9 mouse cellular contexts compared by ENCODE assay signal in the genomic region with DNA sequence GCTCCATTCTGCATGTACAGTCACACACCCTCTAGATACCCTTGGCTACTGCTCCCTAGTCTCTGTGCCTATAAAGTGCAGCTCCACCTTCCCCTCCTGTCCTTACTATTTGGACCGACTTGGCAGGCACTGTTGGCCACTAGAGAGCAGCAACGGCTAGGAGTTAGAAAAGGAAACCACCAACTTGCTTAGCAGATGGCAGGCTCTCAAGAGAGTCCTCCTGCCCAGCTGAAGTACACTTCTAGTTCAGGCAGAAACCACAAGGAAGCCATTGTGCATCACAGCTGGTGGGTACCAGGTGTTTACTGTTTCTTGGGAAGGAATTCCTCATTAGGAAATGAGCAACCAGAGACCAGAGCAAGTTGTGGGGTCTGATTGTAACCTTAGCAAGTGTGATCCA.
DNase-seq lines count a peak whose midpoint lies in the region; ATAC-seq lines count a peak whose summit lies in the region.
"Had no signal": no experiment of that assay in that cellular context is flagged by ENCODE, and none has a peak within 500 bp of the region (broad histone marks: within the 10 kb centered on the region; RNA-seq: fewer than 3 reads in every experiment).

No protein-coding gene starts in this region.

- no peaks in the 10 kb centered on the region for H3K36me3 ChIP-seq in hindbrain, embryonic 11.5 days (ENCODE audit: control insufficient read depth, insufficient read depth, low read length)
- H3K36me3 ChIP-seq: liver, embryonic 13.5 days had no signal

- H3K27ac ChIP-seq in hindbrain, embryonic 11.5 days (ENCODE audit: low read depth, low read length): no peak overlapping the region
- H3K27ac ChIP-seq: liver, embryonic 13.5 days had no signal

- DNase-seq in Muller cell, postnatal 12 days (ENCODE audit: inconsistent ontology term): peak; percentile 66
- peak; percentile 60 to 75 for DNase-seq in cerebellum, adult 18-20 months
- DNase-seq in forelimb bud, embryonic 11.5 days (ENCODE audit: low read depth, low spot score): peak; percentile 87
- peak; percentile 69 for DNase-seq in hindbrain, embryonic 11.5 days (ENCODE audit: low spot score)
- peak; percentile 78 to 84 for DNase-seq in layer of hippocampus, postnatal 10 days (ENCODE audit: low spot score in 2 of 2)
- peak; percentile 91 for DNase-seq in lung, postnatal 36 days
- DNase-seq in retina, postnatal 7 days (ENCODE audit: low read depth, low spot score): peak; percentile 57
- DNase-seq in urinary bladder, postnatal 36 days (ENCODE audit: low spot score in 2 of 2): peak; percentile 50 to 65
- DNase-seq: liver, embryonic 13.5 days had no signal

- no peak for ATAC-seq in hindbrain, embryonic 11.5 days (ENCODE audit: low FRiP score)

- no peak overlapping the region for H3K4me2 ChIP-seq in hindbrain, embryonic 11.5 days (replicated peaks; ENCODE audit: low read depth, low read length)
- H3K4me2 ChIP-seq: liver, embryonic 13.5 days had no signal

- no peak overlapping the region for H3K4me3 ChIP-seq in hindbrain, embryonic 11.5 days (ENCODE audit: low read depth, low read length)
- H3K4me3 ChIP-seq: liver, embryonic 13.5 days had no signal

- 6% methylated on average over 2 of the region's 2 CpGs for WGBS in hindbrain, embryonic 11.5 days

- H3K4me1 ChIP-seq in hindbrain, embryonic 11.5 days (replicated peaks; ENCODE audit: control insufficient read depth, insufficient read depth, low read length): no peaks in the 10 kb centered on the region
- H3K4me1 ChIP-seq: liver, embryonic 13.5 days had no signal

- no peaks in the 10 kb centered on the region for H3K27me3 ChIP-seq in hindbrain, embryonic 11.5 days (ENCODE audit: control insufficient read depth, insufficient read depth, low read length)
- H3K27me3 ChIP-seq: liver, embryonic 13.5 days had no signal

- no peaks in the 10 kb centered on the region for H3K9me3 ChIP-seq in hindbrain, embryonic 11.5 days (ENCODE audit: control insufficient read depth, low read length)
- H3K9me3 ChIP-seq: liver, embryonic 13.5 days had no signal

- H3K9ac ChIP-seq in hindbrain, embryonic 11.5 days (ENCODE audit: low read depth, low read length): no peak overlapping the region
- H3K9ac ChIP-seq: liver, embryonic 13.5 days had no signal
